Mouse (Mus musculus): ENCODE measurements around the gene Cnot10. TPM values are rescaled to one million over a fixed set of nuclear protein-coding genes. Genes with fewer than 3 reads are reported as not detected.
A peak's percentile ranks its signal among the peaks of the same experiment; 100 is the strongest.

Gene Cnot10
- polyA plus RNA-seq, 1 experiment from 2014 or later = 54.0 TPM

DNA sequence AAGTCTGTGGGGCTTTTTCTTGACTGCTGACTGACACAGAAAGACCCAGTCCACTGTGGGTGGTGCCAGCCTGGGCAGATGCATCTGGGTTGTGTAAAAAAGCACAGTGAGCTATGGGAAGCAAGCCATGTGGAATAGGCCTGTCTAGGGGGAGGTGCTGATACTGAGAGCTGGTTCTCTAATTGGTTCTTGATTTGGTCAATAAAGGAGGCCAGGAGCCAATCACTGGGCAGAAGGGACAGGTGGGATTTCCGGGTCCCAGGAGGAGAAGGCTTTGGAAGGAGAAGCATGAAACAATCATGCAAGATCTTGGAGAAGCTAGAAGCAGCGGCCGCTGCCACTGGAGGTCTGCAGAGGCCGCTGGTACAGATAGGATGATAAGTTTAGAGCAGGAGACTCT is 27.4 kb downstream of the Cnot10 start:
- Histone ChIP-seq H3K27me3 (ENCODE audit: control insufficient read depth, insufficient read depth, low read depth, low read length) (no peaks in the 10 kb centered on the region), H3K4me3 (ENCODE audit: low read depth, low read length) (no peak overlapping the region), H3K9ac (ENCODE audit: low read depth, low read length) (no peak overlapping the region), H3K36me3 (ENCODE audit: control insufficient read depth, insufficient read depth, low read length) (peaks cover 38% of the 10 kb centered on the region), H3K4me2 (ENCODE audit: low read length) (no peak overlapping the region), H3K9me3 (replicated peaks; ENCODE audit: control insufficient read depth, low read length, poor library complexity, severe bottlenecking) (no peaks in the 10 kb centered on the region), H3K27ac (ENCODE audit: low read length) (no peak overlapping the region), H3K4me1 (ENCODE audit: control insufficient read depth, insufficient read depth, low read length) (no peaks in the 10 kb centered on the region)
- no peak for ATAC-seq
- WGBS = 88% methylated on average over 4 of the region's 4 CpGs

DNA sequence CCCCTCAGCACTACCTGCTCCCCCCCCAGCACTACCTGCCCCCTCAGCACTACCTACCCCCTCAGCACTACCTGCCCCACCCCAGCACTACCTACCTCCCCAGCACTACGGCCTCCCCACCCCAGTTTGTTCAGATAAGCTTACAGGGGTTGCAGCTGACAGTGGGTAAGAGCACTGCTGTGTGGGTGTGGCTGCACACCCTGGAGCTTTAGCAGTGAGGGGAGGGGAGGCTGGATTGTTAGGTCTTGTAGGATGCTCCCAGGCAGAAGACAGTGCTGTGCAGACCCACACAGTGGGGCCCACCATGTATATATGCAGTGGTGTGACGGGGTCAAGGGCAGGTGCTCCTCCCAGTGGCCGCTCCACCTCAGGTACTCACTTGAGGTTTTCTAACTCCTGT is 29.7 kb downstream of the Cnot10 start:
- no peak overlapping the region for H3K4me3 ChIP-seq (ENCODE audit: low read depth, low read length)

DNA sequence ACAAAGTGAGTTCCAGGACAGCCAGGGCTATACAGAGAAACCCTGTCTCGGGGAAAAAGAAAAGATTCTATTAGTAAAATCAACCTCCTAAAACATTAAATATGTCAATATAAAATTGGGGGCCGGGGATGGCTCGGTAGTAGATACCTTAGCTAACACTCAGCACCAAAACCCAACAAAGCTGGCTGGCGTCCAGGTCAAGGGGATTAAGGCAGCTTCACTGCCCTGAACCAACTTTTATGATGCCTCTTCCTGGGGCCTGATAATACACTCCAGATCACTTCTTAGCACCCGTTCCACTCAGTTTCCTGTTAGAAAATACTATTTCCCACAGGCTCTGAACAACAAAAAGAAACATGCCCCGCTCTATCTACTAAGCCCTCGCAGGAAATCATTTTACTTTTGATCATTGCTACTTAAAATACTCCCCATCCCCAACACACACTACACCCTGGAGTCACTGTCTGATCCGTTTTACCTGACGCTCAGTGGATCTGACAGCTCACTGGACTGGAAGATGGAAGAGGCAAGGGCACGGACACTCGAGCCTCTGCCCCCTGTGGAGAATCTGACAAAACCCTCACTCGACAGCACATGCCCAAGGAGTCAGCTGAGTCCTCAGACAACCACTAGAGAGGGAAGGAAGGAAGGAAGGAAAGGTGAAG is 36.0 kb downstream of the Cnot10 start:
- no peak overlapping the region for H3K4me3 ChIP-seq (ENCODE audit: low read depth, low read length)
- H3K9me3 ChIP-seq (replicated peaks; ENCODE audit: control insufficient read depth, low read length, poor library complexity, severe bottlenecking) = no peaks in the 10 kb centered on the region
- no peaks in the 10 kb centered on the region for H3K27me3 ChIP-seq (ENCODE audit: control insufficient read depth, insufficient read depth, low read depth, low read length)
- H3K4me1 ChIP-seq (ENCODE audit: control insufficient read depth, insufficient read depth, low read length) = no peaks in the 10 kb centered on the region
- ATAC-seq = peak; percentile 36; the same call in 1 of the 2 replicates
- 47% methylated on average over 12 of the region's 12 CpGs for whole genome bisulfite sequencing
- no peak overlapping the region for H3K4me2 ChIP-seq (ENCODE audit: low read length)
- H3K27ac ChIP-seq (ENCODE audit: low read length) = no peak overlapping the region
- H3K36me3 ChIP-seq (ENCODE audit: control insufficient read depth, insufficient read depth, low read length) = peaks cover 26% of the 10 kb centered on the region
- H3K9ac ChIP-seq (ENCODE audit: low read depth, low read length) = no peak overlapping the region

More for the DNA sequence above, 29.7 kb downstream of the Cnot10 start:
- peaks cover 41% of the 10 kb centered on the region for H3K36me3 ChIP-seq (ENCODE audit: control insufficient read depth, insufficient read depth, low read length)
- H3K27me3 ChIP-seq (ENCODE audit: control insufficient read depth, insufficient read depth, low read depth, low read length) = no peaks in the 10 kb centered on the region
- no peaks in the 10 kb centered on the region for H3K9me3 ChIP-seq (replicated peaks; ENCODE audit: control insufficient read depth, low read length, poor library complexity, severe bottlenecking)
- WGBS = 96% methylated on average over 3 of the region's 3 CpGs
- H3K4me2 ChIP-seq (ENCODE audit: low read length) = no peak overlapping the region
- no peak for ATAC-seq
- no peak overlapping the region for H3K27ac ChIP-seq (ENCODE audit: low read length)
- no peak overlapping the region for H3K9ac ChIP-seq (ENCODE audit: low read depth, low read length)
- H3K4me1 ChIP-seq (ENCODE audit: control insufficient read depth, insufficient read depth, low read length) = no peaks in the 10 kb centered on the region

DNA sequence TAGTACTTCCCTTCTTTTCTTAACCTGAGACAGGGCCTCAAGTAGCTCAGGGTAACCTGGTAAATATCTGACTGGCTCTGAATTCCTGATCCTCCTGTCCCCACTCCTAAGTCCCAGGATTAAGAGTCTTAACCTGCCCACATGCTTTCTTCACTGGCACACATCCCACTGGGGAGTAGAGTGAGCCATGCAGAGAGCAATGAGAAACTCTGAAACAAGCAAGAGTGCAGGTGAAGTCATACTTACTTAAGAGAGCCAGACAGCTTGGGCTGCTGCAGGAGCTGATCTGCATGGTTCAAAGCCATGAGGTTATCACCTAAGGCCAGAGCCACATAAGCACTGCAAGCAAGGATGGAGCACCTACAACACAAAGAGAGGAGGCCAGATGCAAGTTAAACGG is 38.9 kb downstream of the Cnot10 start:
- no peak overlapping the region for H3K4me3 ChIP-seq (ENCODE audit: low read depth, low read length)
- H3K9me3 ChIP-seq (replicated peaks; ENCODE audit: control insufficient read depth, low read length, poor library complexity, severe bottlenecking) = no peaks in the 10 kb centered on the region
- H3K27ac ChIP-seq (ENCODE audit: low read length) = no peak overlapping the region
- no peak for ATAC-seq
- H3K36me3 ChIP-seq (ENCODE audit: control insufficient read depth, insufficient read depth, low read length) = peaks cover 23% of the 10 kb centered on the region
- H3K27me3 ChIP-seq (ENCODE audit: control insufficient read depth, insufficient read depth, low read depth, low read length) = no peaks in the 10 kb centered on the region
- H3K4me2 ChIP-seq (ENCODE audit: low read length) = no peak overlapping the region
- H3K4me1 ChIP-seq (ENCODE audit: control insufficient read depth, insufficient read depth, low read length) = no peaks in the 10 kb centered on the region
- WGBS = 72% methylated on average over 1 of the region's 1 CpGs
- no peak overlapping the region for H3K9ac ChIP-seq (ENCODE audit: low read depth, low read length)

DNA sequence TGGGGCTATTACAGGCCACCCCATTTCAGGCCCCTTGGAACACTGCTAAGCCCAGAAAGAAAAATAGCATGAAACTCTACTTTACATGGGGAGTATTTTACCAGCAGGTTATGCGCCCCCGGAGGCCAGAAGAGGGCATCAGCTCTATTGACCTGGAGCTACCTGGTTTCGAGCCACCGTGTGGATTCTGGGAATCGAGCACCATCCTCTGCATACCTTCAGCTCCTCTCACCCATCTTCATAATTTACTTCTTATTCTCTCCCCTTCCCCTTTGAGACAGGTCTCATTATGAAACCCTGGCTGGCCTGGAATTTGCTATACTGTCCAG is 55.0 kb downstream of the Cnot10 start:
- ATAC-seq = no peak
- 49% methylated on average over 5 of the region's 5 CpGs for WGBS
- H3K27me3 ChIP-seq (ENCODE audit: control insufficient read depth, insufficient read depth, low read depth, low read length) = no peaks in the 10 kb centered on the region
- no peak overlapping the region for H3K9ac ChIP-seq (ENCODE audit: low read depth, low read length)
- H3K36me3 ChIP-seq (ENCODE audit: control insufficient read depth, insufficient read depth, low read length) = peaks cover 6% of the 10 kb centered on the region; the same call in 1 of the 2 replicates
- H3K9me3 ChIP-seq (replicated peaks; ENCODE audit: control insufficient read depth, low read length, poor library complexity, severe bottlenecking) = no peaks in the 10 kb centered on the region
- peaks cover 3% of the 10 kb centered on the region; the same call in 1 of the 2 replicates for H3K4me1 ChIP-seq (ENCODE audit: control insufficient read depth, insufficient read depth, low read length)
- H3K4me2 ChIP-seq (ENCODE audit: low read length) = no peak overlapping the region
- H3K27ac ChIP-seq (ENCODE audit: low read length) = no peak overlapping the region
- H3K4me3 ChIP-seq (ENCODE audit: low read depth, low read length) = no peak overlapping the region

DNA sequence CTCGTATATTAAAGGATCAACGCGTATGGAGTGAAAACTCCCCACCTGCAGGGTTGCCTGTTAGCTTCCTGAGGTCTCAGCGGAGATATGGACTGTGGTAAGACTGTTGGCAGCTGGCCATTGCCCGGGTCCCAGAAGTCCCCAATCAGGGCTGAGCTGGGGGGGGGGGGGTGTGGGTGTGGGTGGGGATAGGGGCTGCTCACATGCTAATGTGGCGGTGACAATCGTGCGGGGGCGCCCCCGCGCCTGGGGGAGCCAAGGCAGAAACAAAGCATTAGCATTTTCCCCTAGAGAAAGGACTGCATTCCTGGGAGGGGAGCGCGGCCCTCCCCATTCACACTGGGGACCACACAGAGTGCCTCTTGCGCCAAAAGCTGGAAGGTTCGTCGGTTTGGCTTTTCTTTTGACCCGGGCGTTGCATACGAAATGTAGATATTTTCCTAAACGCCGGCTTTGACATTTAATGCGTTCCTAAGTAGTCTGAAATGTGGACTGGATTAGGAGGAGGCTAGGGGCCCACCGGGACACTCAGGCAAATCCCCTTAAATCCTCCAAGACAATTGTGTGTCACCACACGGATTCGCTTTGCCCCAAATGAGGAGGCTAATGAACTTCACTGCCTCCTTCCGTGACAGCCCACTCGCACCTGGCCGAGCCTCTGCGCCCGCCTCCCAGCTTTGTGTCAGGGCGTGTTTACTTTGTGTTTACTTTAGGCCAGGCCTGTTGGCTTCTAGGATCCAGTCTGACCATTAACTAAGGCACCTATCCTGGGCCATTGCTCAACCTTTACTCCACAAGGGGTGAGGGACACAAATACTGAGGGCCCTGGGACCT is 55.6 kb downstream of the Cnot10 start:
- Histone ChIP-seq H3K4me3 (ENCODE audit: low read depth, low read length) (peak overlapping the region; percentile 21; the same call in 1 of the 2 replicates), H3K27me3 (ENCODE audit: control insufficient read depth, insufficient read depth, low read depth, low read length) (no peaks in the 10 kb centered on the region), H3K36me3 (ENCODE audit: control insufficient read depth, insufficient read depth, low read length) (peaks cover 6% of the 10 kb centered on the region; the same call in 1 of the 2 replicates), H3K4me2 (ENCODE audit: low read length) (peak overlapping the region; percentile 60), H3K9ac (ENCODE audit: low read depth, low read length) (no peak overlapping the region; the same call in 1 of the 2 replicates), H3K4me1 (ENCODE audit: control insufficient read depth, insufficient read depth, low read length) (peaks cover 3% of the 10 kb centered on the region; the same call in 1 of the 2 replicates), H3K9me3 (replicated peaks; ENCODE audit: control insufficient read depth, low read length, poor library complexity, severe bottlenecking) (no peaks in the 10 kb centered on the region), H3K27ac (ENCODE audit: low read length) (no peak overlapping the region)
- peak; percentile 70; the same call in 1 of the 2 replicates for ATAC-seq
- 5% methylated on average over 31 of the region's 31 CpGs for WGBS

DNA sequence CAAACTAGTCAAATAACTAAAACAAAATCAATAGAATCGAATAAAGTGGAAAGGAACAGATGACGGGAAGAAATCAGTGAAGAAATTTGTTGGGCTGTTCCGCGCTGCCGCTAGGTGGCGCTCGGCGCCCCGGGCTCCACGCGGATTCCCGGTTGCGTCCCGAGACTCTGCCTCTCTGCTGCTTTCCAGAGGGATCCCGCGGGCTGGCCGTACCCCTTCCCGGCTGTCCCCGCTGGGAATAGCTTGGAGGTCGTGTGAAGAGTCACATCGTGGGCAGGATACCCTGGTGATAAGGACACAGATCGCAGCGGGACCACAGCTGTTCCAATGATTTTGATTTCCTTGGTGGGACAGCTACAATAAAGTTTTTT is 56.2 kb downstream of the Cnot10 start:
- peak overlapping the region; percentile 60 for H3K4me2 ChIP-seq (ENCODE audit: low read length)
- H3K4me3 ChIP-seq (ENCODE audit: low read depth, low read length) = peak overlapping the region; percentile 21; the same call in 1 of the 2 replicates
- 2% methylated on average over 23 of the region's 23 CpGs for WGBS
- H3K4me1 ChIP-seq (ENCODE audit: control insufficient read depth, insufficient read depth, low read length) = peaks cover 3% of the 10 kb centered on the region; the same call in 1 of the 2 replicates
- no peak overlapping the region; the same call in 1 of the 2 replicates for H3K9ac ChIP-seq (ENCODE audit: low read depth, low read length)
- ATAC-seq = peak; percentile 65; the same call in 1 of the 2 replicates
- H3K27ac ChIP-seq (ENCODE audit: low read length) = no peak overlapping the region
- no peaks in the 10 kb centered on the region for H3K9me3 ChIP-seq (replicated peaks; ENCODE audit: control insufficient read depth, low read length, poor library complexity, severe bottlenecking)
- 0 out of 2 replicates have a peak, but pooled peaks cover 2% of the 10 kb centered on the region for H3K36me3 ChIP-seq (ENCODE audit: control insufficient read depth, insufficient read depth, low read length)
- H3K27me3 ChIP-seq (ENCODE audit: control insufficient read depth, insufficient read depth, low read depth, low read length) = no peaks in the 10 kb centered on the region

DNA sequence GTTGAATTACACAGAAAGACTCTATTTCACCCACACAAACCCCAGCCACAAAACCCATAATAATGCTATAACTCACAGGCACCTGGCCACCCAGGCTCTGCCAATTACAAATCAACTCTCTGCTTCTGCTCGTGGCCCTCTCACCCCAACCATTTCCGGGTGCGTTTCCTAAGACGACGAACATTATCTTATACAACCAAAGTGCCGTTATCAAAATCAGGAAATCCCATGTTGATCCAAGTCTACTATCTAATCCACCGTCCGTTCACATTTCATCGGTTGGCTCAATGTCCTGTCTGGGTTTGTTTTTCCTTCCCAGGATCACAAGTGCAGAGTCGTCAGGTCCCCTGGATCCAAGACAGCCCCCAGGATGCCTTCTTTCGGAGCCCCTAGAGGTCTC is 61.3 kb downstream of the Cnot10 start:
- H3K9ac ChIP-seq (ENCODE audit: low read depth, low read length) = no peak overlapping the region
- H3K27ac ChIP-seq (ENCODE audit: low read length) = no peak overlapping the region
- 83% methylated on average over 11 of the region's 11 CpGs for WGBS
- no peaks in the 10 kb centered on the region for H3K4me1 ChIP-seq (ENCODE audit: control insufficient read depth, insufficient read depth, low read length)
- ATAC-seq = no peak
- no peak overlapping the region for H3K4me3 ChIP-seq (ENCODE audit: low read depth, low read length)
- H3K27me3 ChIP-seq (ENCODE audit: control insufficient read depth, insufficient read depth, low read depth, low read length) = no peaks in the 10 kb centered on the region
- H3K9me3 ChIP-seq (replicated peaks; ENCODE audit: control insufficient read depth, low read length, poor library complexity, severe bottlenecking) = no peaks in the 10 kb centered on the region
- no peaks in the 10 kb centered on the region for H3K36me3 ChIP-seq (ENCODE audit: control insufficient read depth, insufficient read depth, low read length)
- no peak overlapping the region for H3K4me2 ChIP-seq (ENCODE audit: low read length)

DNA sequence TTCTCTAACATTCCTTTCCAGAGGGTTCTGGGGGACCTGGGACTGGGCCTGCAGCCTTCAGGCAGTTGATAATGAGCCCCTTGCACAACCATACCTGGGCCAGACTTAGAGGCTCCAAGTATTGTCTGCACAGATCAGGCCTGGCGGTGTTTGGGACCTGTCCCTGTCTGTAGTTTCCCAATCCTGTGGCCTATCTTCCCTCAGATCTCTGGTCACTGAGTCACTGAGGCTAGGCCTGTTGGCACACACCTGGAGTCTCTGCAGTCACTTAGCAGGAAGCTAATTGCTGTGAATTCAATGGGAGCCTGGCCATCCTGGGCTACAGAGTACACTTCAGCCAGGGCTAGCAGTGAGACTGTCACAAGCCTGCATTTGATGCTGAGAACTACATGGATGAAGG is 64.0 kb downstream of the Cnot10 start:
- H3K27ac ChIP-seq (ENCODE audit: low read length) = no peak overlapping the region
- no peaks in the 10 kb centered on the region for H3K27me3 ChIP-seq (ENCODE audit: control insufficient read depth, insufficient read depth, low read depth, low read length)
- no peak overlapping the region for H3K4me2 ChIP-seq (ENCODE audit: low read length)
- H3K4me3 ChIP-seq (ENCODE audit: low read depth, low read length) = no peak overlapping the region
- H3K9me3 ChIP-seq (replicated peaks; ENCODE audit: control insufficient read depth, low read length, poor library complexity, severe bottlenecking) = no peaks in the 10 kb centered on the region
- 93% methylated on average over 1 of the region's 1 CpGs for WGBS
- H3K4me1 ChIP-seq (ENCODE audit: control insufficient read depth, insufficient read depth, low read length) = no peaks in the 10 kb centered on the region
- ATAC-seq = no peak
- H3K9ac ChIP-seq (ENCODE audit: low read depth, low read length) = no peak overlapping the region
- no peaks in the 10 kb centered on the region for H3K36me3 ChIP-seq (ENCODE audit: control insufficient read depth, insufficient read depth, low read length)

All from midbrain, embryonic 16.5 days (tissue).